Mouse (Mus musculus) embryonic facial prominence, embryonic 13.5 days (tissue): ENCODE results near the gene Apopt1. TPM values are rescaled to one million over a fixed set of nuclear protein-coding genes. Genes with fewer than 3 reads are reported as not detected.

Experiments
- ATAC-seq: fragments of 200-750 bp; cut with Nextera tagmentation; 2 replicates; pipeline ENCODE4 v1.8.0; 2017; ENCODE audit warnings: low read depth; ENCODE audit not compliant: insufficient number of reproducible peaks, insufficient read depth, low FRiP score, low TSS enrichment
- H3K27ac ChIP-seq: fragments of 300-500 bp; sonication (generic); 2 replicates; pipeline ENCODE4 v1.5.1; 2015; ENCODE audit warnings: moderate library complexity, mild to moderate bottlenecking, inconsistent platforms
- H3K27me3 ChIP-seq: fragments of 300-500 bp; sonication (generic); 2 replicates; pipeline ENCODE4 v1.6.1; 2015; ENCODE audit warnings: mild to moderate bottlenecking, inconsistent platforms
- H3K36me3 ChIP-seq: fragments of 300-500 bp; sonication (generic); 2 replicates; pipeline ENCODE4 v1.6.1; 2015; ENCODE audit warnings: mild to moderate bottlenecking, inconsistent platforms
- H3K4me1 ChIP-seq: fragments of 300-500 bp; sonication (generic); 2 replicates; pipeline ENCODE4 v1.6.1; 2015; ENCODE audit warnings: inconsistent platforms
- H3K4me2 ChIP-seq: fragments of 300-500 bp; sonication (generic); 2 replicates; pipeline ENCODE4 v1.6.1; 2015; ENCODE audit warnings: moderate library complexity, mild to moderate bottlenecking, inconsistent platforms
- H3K4me3 ChIP-seq: fragments of 300-500 bp; sonication (generic); 2 replicates; pipeline ENCODE4 v1.5.1; 2015; ENCODE audit warnings: mild to moderate bottlenecking, inconsistent platforms
- H3K9ac ChIP-seq: fragments of 300-500 bp; sonication (generic); 2 replicates; pipeline ENCODE4 v1.6.1; 2015; ENCODE audit warnings: mild to moderate bottlenecking, inconsistent platforms
- H3K9me3 ChIP-seq: fragments of 300-500 bp; sonication (generic); 2 replicates; pipeline ENCODE4 v1.6.1; 2016; ENCODE audit warnings: inconsistent platforms
- WGBS: fragments of 180-500 bp; shearing (Covaris S2); methylation state at CpG from one replicate; pipeline ENCODE4 v1.1.7; 2015; ENCODE audit warnings: mixed read lengths; 5-methylcytosine and 5-hydroxymethylcytosine counted together
- polyA plus RNA-seq: library from polyadenylated mRNA; unstranded; fragments of >200 nt; fragmentation: Nextera tagmentation; extraction: Ambion mirVana; gene quantifications from 2 replicates; pipeline ENCODE4 v1.2.1, GENCODE M21; 2015

The Apopt1 gene
- polyA plus RNA-seq, 1 experiment from 2014 or later: 66.0 TPM

- peaks cover 36% of the 10 kb centered on the region for H3K4me1 ChIP-seq
- H3K36me3 ChIP-seq: no peaks in the 10 kb centered on the region
- H3K9me3 ChIP-seq: no peaks in the 10 kb centered on the region
- peak overlapping the region; percentile 57 for H3K4me3 ChIP-seq
- H3K4me2 ChIP-seq: peak overlapping the region; percentile 98
- H3K27me3 ChIP-seq: peaks cover 59% of the 10 kb centered on the region
- no peak overlapping the region for H3K27ac ChIP-seq
- no peak for ATAC-seq
- WGBS: under 1% methylated on average over 34 of the region's 34 CpGs
- H3K9ac ChIP-seq: peak overlapping the region; percentile 73
These were observed 41.6 kb upstream of the Apopt1 start for GRCm38 (mm10) chr12:111671431-111671902.

- H3K36me3 ChIP-seq: no peaks in the 10 kb centered on the region
- no peak within 1 kb of the TSS for H3K27ac ChIP-seq
- peak; percentile 27; the same call in 1 of the 2 replicates for ATAC-seq
- WGBS: under 1% methylated on average over 31 of the region's 31 CpGs
- H3K4me2 ChIP-seq: peak within 1 kb of the TSS; percentile 98
- peaks cover 38% of the 10 kb centered on the region for H3K4me1 ChIP-seq
- H3K9me3 ChIP-seq: no peaks in the 10 kb centered on the region
- H3K27me3 ChIP-seq: peaks cover 59% of the 10 kb centered on the region
- peak within 1 kb of the TSS; percentile 57 for H3K4me3 ChIP-seq
- H3K9ac ChIP-seq: peak within 1 kb of the TSS; percentile 73
These were observed 40.9 kb upstream of the Apopt1 start, which contains the start of gene Ckb for GRCm38 (mm10) chr12:111672176-111672575. TSS of gene Ckb (minus strand) at chr12:111672338.

- Histone ChIP-seq H3K27me3 (peaks cover 59% of the 10 kb centered on the region), H3K4me2 (peak overlapping the region; percentile 98), H3K4me3 (peak overlapping the region; percentile 57), H3K9ac (0 out of 2 replicates have a peak overlapping the region, but pooled peaks have one; percentile 73), H3K27ac (no peak overlapping the region), H3K36me3 (no peaks in the 10 kb centered on the region), H3K9me3 (no peaks in the 10 kb centered on the region), H3K4me1 (peaks cover 42% of the 10 kb centered on the region)
- 11% methylated on average over 12 of the region's 12 CpGs for WGBS
- no peak for ATAC-seq
These were observed 40.5 kb upstream of the Apopt1 start for GRCm38 (mm10) chr12:111672581-111672980.

DNA sequence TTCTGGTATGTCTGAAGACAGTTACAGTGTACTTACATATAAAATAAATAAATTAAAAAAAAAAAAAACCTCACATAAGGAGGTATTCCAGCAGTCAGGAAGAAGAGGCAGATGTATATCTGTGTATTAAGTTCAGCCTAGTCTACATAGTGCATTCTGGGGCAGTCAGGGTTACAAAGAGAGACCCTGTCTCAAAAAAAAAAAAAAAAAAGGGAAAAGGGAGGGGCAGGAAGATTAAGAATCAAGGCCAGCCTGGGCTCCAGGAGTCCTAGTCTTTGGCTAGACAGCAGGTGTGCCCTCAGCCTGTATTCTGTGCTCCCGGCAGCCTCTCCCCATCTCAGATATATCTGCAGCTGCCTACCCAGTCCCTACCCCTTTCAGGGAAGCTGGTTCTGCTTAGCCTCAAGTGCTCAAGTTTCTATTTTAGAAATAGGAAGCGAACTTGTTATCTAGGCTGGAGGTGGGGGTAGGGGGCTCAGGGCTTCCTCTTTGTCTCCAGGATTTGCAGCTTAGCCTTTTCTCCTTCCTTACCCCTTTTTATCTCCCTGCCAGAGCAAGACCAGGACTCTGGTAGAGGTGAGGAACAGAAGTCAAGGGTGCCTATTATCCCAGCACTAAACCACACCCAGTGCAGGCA, 38.1 kb upstream of the Apopt1 start:
- Histone ChIP-seq H3K4me1 (peaks cover 49% of the 10 kb centered on the region), H3K27me3 (peaks cover 50% of the 10 kb centered on the region), H3K4me3 (no peak overlapping the region), H3K9me3 (no peaks in the 10 kb centered on the region), H3K4me2 (no peak overlapping the region), H3K36me3 (no peaks in the 10 kb centered on the region), H3K27ac (no peak overlapping the region), H3K9ac (no peak overlapping the region)
- no peak for ATAC-seq
- 38% methylated on average over 2 of the region's 2 CpGs for WGBS

DNA sequence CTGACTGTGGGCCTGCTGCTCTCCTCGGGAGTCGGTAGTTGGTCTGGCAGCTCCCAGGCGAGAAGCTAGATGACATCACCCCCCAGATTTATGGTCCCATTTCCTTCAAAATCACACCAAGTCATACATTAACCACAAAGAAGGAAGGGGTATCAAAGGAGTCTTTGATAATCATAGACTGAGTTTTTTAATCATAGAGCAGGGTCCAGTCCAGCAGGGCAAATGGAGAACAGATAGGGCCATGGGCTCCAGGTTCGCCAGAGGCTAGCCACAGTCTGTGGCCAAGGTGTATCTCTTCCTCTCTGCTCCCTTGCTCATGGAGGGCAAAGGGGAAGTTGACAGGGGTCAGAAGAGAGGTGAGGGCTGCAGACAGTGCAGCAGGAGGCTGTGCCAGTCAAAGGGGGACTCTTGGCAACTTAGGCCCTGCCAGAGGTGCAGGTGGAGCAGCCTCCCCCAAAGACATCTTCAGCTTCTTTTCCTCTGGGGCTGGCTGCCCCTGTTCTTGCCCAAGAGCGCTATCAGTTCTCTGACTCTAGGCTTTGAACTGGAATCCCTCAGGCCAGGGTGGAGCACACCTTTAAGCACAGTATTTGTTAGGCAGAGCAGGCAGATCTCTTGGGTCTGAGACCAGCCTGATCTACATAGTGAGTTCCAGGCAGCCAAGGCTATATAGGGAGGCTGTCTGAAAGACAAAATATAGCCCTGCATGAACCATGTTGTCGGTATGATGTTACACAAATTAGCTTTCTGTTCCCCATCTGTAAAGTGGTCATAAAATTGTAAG, 37.1 kb upstream of the Apopt1 start:
- Histone ChIP-seq H3K36me3 (peaks cover 10% of the 10 kb centered on the region; the same call in 1 of the 2 replicates), H3K4me3 (no peak overlapping the region), H3K9me3 (no peaks in the 10 kb centered on the region), H3K9ac (no peak overlapping the region), H3K27ac (no peak overlapping the region), H3K27me3 (peaks cover 39% of the 10 kb centered on the region), H3K4me1 (peaks cover 39% of the 10 kb centered on the region), H3K4me2 (no peak overlapping the region)
- 80% methylated on average over 6 of the region's 6 CpGs for WGBS
- ATAC-seq: no peak

DNA sequence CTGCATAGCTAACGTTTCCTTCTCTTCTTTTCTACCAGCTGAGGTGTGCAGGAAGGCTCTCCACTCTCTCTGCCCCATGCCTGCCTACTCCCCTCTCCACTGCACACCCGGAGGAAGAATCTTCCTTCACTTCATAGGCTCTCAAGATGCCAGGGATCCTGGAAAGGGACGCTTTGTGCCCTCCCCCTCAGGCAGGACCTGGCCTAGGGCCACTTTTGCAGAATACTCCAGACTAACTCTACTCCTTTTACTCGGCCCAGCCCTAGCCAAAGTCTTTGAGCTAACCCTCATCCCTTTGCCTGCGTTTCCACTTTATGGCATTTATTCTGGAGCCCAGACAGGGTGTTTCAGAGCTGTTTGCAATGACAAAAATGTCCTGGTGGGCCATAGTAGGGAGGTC, 35.6 kb upstream of the Apopt1 start:
- peak overlapping the region; percentile 88 for H3K4me3 ChIP-seq
- H3K4me1 ChIP-seq: peaks cover 24% of the 10 kb centered on the region
- peaks cover 24% of the 10 kb centered on the region for H3K36me3 ChIP-seq
- peak overlapping the region; percentile 81 for H3K9ac ChIP-seq
- H3K27me3 ChIP-seq: peaks cover 25% of the 10 kb centered on the region
- no peaks in the 10 kb centered on the region for H3K9me3 ChIP-seq
- H3K27ac ChIP-seq: peak overlapping the region; percentile 94
- peak overlapping the region; percentile 77 for H3K4me2 ChIP-seq
- no peak for ATAC-seq
- 12% methylated on average over 5 of the region's 5 CpGs for WGBS

DNA sequence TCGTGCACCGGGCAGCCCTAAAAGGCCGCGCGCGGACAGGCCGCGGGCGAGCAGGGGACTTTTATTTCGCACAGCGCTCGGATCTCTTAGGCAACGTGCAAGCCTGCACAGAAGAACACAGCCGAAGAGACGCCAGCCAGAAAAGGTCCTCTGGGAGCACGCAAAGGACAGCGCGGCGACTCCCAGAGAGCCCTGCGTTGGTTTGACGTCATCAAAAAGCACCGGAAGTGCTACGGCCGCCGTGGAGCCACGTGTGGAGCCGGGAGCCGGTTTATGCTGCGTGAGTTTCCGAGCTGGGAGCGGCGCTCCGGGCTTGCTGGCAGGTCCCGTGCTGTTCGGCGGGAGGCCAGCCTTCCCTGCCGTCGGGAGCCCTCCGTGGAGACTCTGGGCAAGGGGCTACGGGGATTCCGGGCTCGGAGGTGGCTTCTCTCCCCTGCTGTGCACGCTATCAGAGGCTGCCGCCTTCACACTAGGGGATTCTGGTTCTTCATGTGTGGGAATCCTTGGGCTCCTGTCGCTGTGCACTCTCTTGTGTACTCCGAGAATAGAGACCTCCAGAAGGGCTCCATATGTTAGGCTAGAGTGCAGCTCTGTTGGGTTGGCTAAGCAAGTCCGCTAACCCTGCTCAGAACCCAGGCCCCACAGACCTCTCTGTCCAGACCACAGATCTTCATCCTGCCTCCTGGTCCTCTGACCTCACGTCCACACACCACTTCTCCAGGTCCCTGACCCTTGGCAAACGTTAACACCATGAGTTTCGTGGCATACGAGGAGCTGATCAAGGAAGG, 35.0 kb upstream of the Apopt1 start, which contains the start of gene Trmt61a:
Gene Trmt61a (plus strand): TSS at position 224 of the 788 bp plus-strand sequence.
- Histone ChIP-seq H3K27ac (peak within 1 kb of the TSS; percentile 94), H3K27me3 (peaks cover 19% of the 10 kb centered on the region), H3K36me3 (peaks cover 30% of the 10 kb centered on the region), H3K9me3 (no peaks in the 10 kb centered on the region), H3K4me3 (peak within 1 kb of the TSS; percentile 88), H3K4me1 (peaks cover 21% of the 10 kb centered on the region), H3K9ac (peak within 1 kb of the TSS; percentile 81), H3K4me2 (peak within 1 kb of the TSS; percentile 77)
- peak; percentile 54; the same call in 1 of the 2 replicates for ATAC-seq
- whole genome bisulfite sequencing: under 1% methylated on average over 51 of the region's 51 CpGs

DNA sequence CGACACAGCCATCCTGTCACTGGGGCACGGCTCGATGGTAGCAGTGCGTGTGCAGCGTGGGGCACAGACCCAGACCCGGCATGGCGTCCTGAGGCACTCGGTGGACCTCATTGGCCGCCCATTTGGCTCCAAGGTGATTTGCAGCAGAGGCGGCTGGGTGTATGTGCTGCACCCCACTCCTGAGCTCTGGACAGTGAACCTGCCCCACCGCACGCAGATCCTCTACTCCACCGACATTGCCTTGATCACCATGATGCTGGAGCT, 34.5 kb upstream of the Apopt1 start:
- no peak for ATAC-seq
- Histone ChIP-seq H3K4me3 (peak overlapping the region; percentile 88), H3K36me3 (peaks cover 32% of the 10 kb centered on the region), H3K4me2 (peak overlapping the region; percentile 77), H3K4me1 (peaks cover 21% of the 10 kb centered on the region), H3K27ac (no peak overlapping the region), H3K9ac (peak overlapping the region; percentile 81), H3K27me3 (peaks cover 13% of the 10 kb centered on the region), H3K9me3 (no peaks in the 10 kb centered on the region)
- WGBS: 7% methylated on average over 13 of the region's 13 CpGs

- H3K4me3 ChIP-seq: peak overlapping the region; percentile 88
- H3K9ac ChIP-seq: peak overlapping the region; percentile 81
- no peak for ATAC-seq
- peaks cover 21% of the 10 kb centered on the region for H3K4me1 ChIP-seq
- 52% methylated on average over 7 of the region's 7 CpGs for WGBS
- peaks cover 9% of the 10 kb centered on the region for H3K27me3 ChIP-seq
- peaks cover 36% of the 10 kb centered on the region for H3K36me3 ChIP-seq
- no peak overlapping the region for H3K27ac ChIP-seq
- H3K4me2 ChIP-seq: peak overlapping the region; percentile 77
- no peaks in the 10 kb centered on the region for H3K9me3 ChIP-seq
These were observed 34.1 kb upstream of the Apopt1 start for GRCm38 (mm10) chr12:111678997-111679396.

- WGBS: 94% methylated on average over 13 of the region's 13 CpGs
- no peaks in the 10 kb centered on the region for H3K9me3 ChIP-seq
- no peak for ATAC-seq
- H3K9ac ChIP-seq: no peak overlapping the region
- no peak overlapping the region for H3K4me2 ChIP-seq
- H3K4me3 ChIP-seq: no peak overlapping the region
- peaks cover 39% of the 10 kb centered on the region for H3K36me3 ChIP-seq
- H3K4me1 ChIP-seq: peaks cover 21% of the 10 kb centered on the region
- H3K27me3 ChIP-seq: no peaks in the 10 kb centered on the region
- H3K27ac ChIP-seq: no peak overlapping the region
These were observed 32.4 kb upstream of the Apopt1 start for GRCm38 (mm10) chr12:111680661-111681060.

GRCm38 (mm10) chr12:111681305-111681704, 31.8 kb upstream of the Apopt1 start:
- no peak for ATAC-seq
- Histone ChIP-seq H3K9me3 (no peaks in the 10 kb centered on the region), H3K4me3 (no peak overlapping the region), H3K36me3 (peaks cover 39% of the 10 kb centered on the region), H3K4me1 (peaks cover 21% of the 10 kb centered on the region), H3K4me2 (no peak overlapping the region), H3K27me3 (no peaks in the 10 kb centered on the region), H3K27ac (no peak overlapping the region), H3K9ac (no peak overlapping the region)
- 86% methylated on average over 8 of the region's 8 CpGs for WGBS
